Mouse (Mus musculus): ENCODE data around the gene Ikbke.

Ikbke gene

DNA sequence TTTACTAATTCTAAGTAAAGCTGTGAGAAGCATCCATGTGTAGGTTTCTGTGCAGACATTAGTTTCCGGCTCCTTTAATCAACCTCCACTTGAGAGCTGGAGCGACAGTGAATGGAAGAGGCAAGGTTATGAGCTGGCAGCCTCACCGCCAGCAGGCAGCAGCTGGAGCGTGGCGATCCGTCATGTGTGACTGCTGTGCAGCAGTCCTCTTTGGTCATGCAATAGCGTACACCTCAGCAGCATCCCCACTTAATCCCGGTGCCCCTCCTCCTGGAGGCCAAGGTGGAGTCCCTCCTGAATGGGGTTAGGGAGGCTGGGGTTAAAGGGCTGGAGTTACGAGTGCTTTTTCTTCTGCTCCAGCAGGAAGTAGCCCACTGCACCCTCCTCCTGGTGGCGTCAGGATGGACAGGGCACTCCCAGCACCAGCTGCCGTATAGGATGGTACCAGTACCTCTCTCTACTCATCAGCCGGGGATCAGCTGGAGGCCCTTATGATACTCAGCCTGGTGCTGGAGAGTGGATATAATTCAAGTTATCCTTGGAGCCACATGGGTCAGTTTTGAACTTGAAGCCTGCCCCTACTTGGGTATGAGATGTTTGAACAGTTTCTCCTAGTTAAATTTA lies 54.4 kb downstream of the Ikbke start:
- no peak for TF ChIP-seq GATA4 (IDR thresholded peaks at IDR 0.05; ENCODE audit: insufficient replicate concordance, low read length)

DNA sequence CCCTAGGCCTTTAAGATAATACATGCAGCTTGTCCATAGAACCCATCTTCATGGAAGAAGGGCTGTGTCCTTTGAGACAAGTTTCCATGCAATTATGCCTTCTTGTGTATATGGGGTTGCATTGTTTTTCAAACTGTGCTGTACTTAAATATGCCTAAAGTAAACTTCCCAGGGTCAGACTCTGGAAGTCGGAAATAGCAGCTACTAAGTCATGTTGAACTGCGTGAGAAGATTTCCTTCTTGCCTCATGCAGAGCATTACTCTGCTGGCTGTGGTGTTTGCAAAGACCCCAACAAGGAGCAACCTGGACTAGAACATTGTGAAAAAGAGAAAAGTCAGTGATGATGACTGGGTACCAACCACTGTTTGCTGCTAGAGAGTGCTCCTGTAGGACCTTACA lies 56.1 kb downstream of the Ikbke start:
- TF ChIP-seq GATA4 (IDR thresholded peaks at IDR 0.05; ENCODE audit: insufficient replicate concordance, low read length) = no peak

- TF ChIP-seq GATA4 (IDR thresholded peaks at IDR 0.05; ENCODE audit: insufficient replicate concordance, low read length) = no peak
Measured at GRCm38 (mm10) chr1:131221822-131222590, 57.4 kb downstream of the Ikbke start.

- TF ChIP-seq GATA4 (IDR thresholded peaks at IDR 0.05; ENCODE audit: insufficient replicate concordance, low read length) = no peak
Measured at GRCm38 (mm10) chr1:131218933-131219332, 60.5 kb downstream of the Ikbke start.

DNA sequence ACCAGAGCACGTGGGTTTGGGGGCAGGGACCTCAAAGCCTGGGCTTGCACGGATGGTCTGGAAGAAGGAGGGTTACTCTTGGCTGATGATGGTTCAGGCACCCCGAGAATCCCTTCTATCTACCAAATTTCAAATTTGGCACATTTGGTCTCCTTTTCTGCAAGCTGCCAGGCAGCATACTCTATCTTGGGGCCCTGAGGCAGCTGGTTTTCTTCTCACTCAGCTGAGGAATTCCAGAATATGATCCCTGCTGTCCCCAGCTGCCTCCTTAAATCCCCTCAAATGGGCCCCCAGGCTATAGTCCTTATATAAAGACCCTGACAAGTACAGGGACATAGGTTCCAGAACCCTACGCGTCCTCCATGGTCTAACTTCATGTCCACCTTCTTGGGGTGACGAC lies 66.0 kb downstream of the Ikbke start:
- no peak for TF ChIP-seq GATA4 (IDR thresholded peaks at IDR 0.05; ENCODE audit: insufficient replicate concordance, low read length)

- TF ChIP-seq GATA4 (IDR thresholded peaks at IDR 0.05; ENCODE audit: insufficient replicate concordance, low read length) = no peak
Measured at GRCm38 (mm10) chr1:131212956-131213355, 66.5 kb downstream of the Ikbke start.

DNA sequence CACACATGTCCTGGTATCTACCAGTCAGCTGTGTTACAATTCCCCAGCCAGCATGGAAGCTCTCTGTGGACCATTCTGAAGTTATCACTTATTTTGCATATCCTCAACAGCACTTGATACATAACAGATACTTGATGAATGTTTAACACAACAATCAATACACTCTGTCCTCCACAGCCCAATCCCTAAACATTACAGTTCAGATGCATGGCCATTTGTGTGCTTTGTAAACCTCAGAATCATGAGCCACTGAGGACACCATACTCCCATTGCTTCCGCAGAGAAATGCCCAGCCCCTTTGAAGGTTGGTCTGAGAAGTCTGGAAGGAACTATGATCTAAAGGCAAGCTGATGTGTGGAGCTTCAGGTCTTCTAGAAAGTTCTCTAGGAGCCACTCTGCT lies 67.8 kb downstream of the Ikbke start:
- TF ChIP-seq GATA4 (IDR thresholded peaks at IDR 0.05; ENCODE audit: insufficient replicate concordance, low read length) = no peak

DNA sequence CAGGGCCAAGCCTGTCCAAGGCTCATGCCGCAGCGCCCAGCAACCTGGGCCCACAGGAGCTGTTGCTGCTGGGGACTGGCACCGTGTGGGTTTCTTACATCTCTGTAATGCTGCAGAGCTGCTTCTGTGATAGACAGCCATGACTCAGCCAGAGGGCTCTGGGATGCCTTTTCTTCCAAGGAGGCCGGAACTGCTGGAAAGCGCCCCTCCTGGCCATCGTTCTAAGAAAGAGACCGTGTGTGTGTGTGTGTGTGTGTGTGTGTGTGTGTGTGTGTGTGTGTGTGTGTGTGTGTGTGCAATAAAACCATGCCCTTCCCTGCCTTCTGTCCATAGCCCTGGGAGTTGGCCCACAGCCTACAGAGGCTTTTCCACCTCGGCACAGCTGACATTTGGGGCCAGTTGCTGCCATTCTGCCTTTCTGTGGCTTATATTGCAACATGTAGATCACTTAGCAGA lies 69.4 kb downstream of the Ikbke start:
- TF ChIP-seq GATA4 (IDR thresholded peaks at IDR 0.05; ENCODE audit: insufficient replicate concordance, low read length) = no peak

DNA sequence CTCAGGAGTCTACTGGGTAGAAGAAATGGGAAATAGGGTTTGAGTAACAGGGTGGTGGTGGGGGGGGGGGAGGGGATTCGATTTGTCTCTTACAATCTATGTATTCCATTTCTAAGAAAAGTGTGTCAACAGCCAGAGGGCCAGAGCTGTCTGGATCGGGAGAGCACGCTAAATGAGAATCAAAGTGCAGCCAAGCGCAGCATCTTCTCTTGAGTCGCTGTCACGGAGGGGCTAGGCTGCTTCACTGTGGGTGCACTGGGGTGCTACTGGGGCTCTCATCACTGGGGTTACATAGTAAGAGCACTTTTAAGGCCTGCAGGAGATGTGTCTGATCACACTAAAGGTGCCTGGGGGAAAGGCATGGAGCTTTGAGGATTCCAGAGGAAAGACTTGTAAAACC lies 70.6 kb downstream of the Ikbke start:
- no peak for TF ChIP-seq GATA4 (IDR thresholded peaks at IDR 0.05; ENCODE audit: insufficient replicate concordance, low read length)

GRCm38 (mm10) chr1:131208081-131208480 lies 71.3 kb downstream of the Ikbke start:
- TF ChIP-seq GATA4 (IDR thresholded peaks at IDR 0.05; ENCODE audit: insufficient replicate concordance, low read length) = no peak

- no peak for TF ChIP-seq GATA4 (IDR thresholded peaks at IDR 0.05; ENCODE audit: insufficient replicate concordance, low read length)
Measured at GRCm38 (mm10) chr1:131207531-131207930, 71.9 kb downstream of the Ikbke start.

GRCm38 (mm10) chr1:131206342-131206741 lies 73.1 kb downstream of the Ikbke start:
- no peak for TF ChIP-seq GATA4 (IDR thresholded peaks at IDR 0.05; ENCODE audit: insufficient replicate concordance, low read length)

DNA sequence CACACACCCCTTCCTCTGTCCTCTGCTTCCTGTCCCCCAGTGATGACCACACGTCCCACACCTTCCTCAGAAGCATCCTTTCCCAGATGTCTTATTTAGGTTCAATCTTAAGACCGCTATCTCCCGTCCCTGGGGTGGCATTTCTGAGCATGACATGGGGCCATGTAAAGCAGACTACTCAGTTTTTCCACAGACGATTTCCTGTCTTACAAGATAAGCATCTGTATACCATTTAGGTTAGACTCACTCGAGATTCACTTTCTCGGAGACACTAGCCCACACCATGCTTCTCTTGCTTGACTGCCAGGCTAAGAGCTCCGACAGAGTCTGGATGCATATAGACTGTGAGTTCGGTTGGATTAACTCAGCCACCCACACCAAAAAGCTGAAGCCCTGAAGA lies 74.9 kb downstream of the Ikbke start:
- TF ChIP-seq GATA4 (IDR thresholded peaks at IDR 0.05; ENCODE audit: insufficient replicate concordance, low read length) = no peak

Data from liver, adult (tissue).